Mouse (Mus musculus): ENCODE data around the gene Anapc7.

DNA sequence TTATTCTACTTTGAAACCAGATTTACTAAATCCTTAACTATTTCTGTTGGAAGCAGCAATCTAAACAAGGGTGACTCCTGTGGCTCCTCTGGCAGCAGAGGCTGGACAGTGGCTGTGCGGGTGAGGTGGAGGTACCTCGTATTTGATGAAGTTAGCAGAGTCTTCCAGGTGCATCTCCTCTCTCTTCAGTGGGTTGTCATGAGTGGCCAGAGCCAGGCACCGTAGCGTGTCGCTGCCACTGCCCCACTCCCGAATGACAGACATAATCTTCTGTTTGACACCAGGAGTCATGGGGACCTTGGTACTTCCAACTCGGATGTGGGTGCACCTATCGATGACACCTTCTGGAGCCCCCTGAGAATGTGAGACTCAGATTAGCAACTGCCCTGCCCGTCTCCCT, 39.9 kb downstream of the Anapc7 start:
- no peak for TF ChIP-seq POLR2A (IDR thresholded peaks at IDR 0.05; ENCODE audit: borderline replicate concordance, insufficient read depth, low read length)
- TF ChIP-seq CTCF (IDR thresholded peaks at IDR 0.05; ENCODE audit: borderline replicate concordance, insufficient read depth, low read depth, low read length) = no peak

Data from cerebellum, adult 2 months (tissue).